7 mouse cellular contexts compared by ENCODE assay signal in the genomic region with DNA sequence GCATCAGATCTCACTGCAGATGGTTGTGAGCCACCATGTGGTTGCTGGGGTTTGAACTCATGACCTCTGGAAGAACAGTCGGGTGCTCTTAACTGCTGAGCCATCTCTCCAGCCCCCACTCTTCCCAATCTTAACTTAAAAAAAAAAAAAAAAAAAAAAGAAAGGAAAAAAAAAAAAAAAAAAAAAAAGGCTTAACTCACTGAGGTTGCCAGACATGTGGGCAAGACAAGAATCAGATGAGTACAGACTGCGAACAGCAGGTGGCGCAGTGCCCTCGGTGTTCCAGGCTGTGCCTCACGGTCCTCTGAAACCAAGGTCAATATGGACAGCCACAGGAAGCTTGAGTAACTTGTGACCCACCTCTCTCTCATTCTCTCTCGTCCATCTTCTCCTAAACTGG. TPM values are rescaled to one million over a fixed set of nuclear protein-coding genes. Genes with fewer than 3 reads are reported as not detected.
DNase-seq lines count a peak whose midpoint lies in the region; ATAC-seq and TF ChIP-seq lines count a peak whose summit lies in the region.

No protein-coding gene starts in this region.

- peak; percentile 95 for ATAC-seq in megakaryocyte-erythroid progenitor cell, adult 5-6 weeks (replicated peaks; ENCODE audit: low FRiP score, low TSS enrichment, poor library complexity, severe bottlenecking)

- intact Hi-C loops in left cerebral cortex, adult 2 months (cut with DNase I) = loop anchor here (1.0 kb wide), 2 partner anchors 43 to 212 kb away; no protein-coding TSS in a partner anchor

- H3K4me3 ChIP-seq in left cerebral cortex, adult 2 months = no peak overlapping the region

- DNase-seq in T-cell, adult 2 months (ENCODE audit: low spot score) = peak; percentile 57
- peak; percentile 73 for DNase-seq in cerebellum, adult 11-12 months
- peak; percentile 53 to 60 for DNase-seq in frontal cortex, postnatal 25 days (ENCODE audit: low spot score in 2 of 2)
- peak; percentile 77 for DNase-seq in hindlimb bud, embryonic 11.5 days (ENCODE audit: extremely low spot score, low read depth, low spot score)
- peak; percentile 55 to 72 for DNase-seq in left cerebral cortex, adult 2 months (ENCODE audit: extremely low spot score in 1 of 2, low spot score in 2 of 2)
- peak; percentile 58 to 73 for DNase-seq in spleen, postnatal 14 days (ENCODE audit: low spot score in 2 of 2)

- H3K27ac ChIP-seq in left cerebral cortex, adult 2 months = no peak overlapping the region

- peak; percentile 55 for TF ChIP-seq CTCF in left cerebral cortex, adult 2 months (IDR thresholded peaks at IDR 0.05)

RNA-seq across cellular contexts. Expression of a gene that starts 25.8 kb away (rescaled TPM):
- 10 to 100 TPM; 18.8 to 21.7 TPM for total RNA-seq in left cerebral cortex, adult 2 months (2021)
- 12.5 and 13.7 TPM in 2 replicates for total RNA-seq in megakaryocyte-erythroid progenitor cell, adult 5-6 weeks (2014; fragmentation: Nextera tagmentation)
- 20.3 and 24.9 TPM in 2 replicates for total RNA-seq in megakaryocyte-erythroid progenitor cell, adult 5-6 weeks (2017)

RNA-seq across cellular contexts. Expression of a gene that starts 48.2 kb away (rescaled TPM):
- total RNA-seq in left cerebral cortex, adult 2 months (2021) = 100 to 1,000 TPM; 223 to 236 TPM
- total RNA-seq in megakaryocyte-erythroid progenitor cell, adult 5-6 weeks (2014; fragmentation: Nextera tagmentation) = 64.9 and 77.2 TPM in 2 replicates
- total RNA-seq in megakaryocyte-erythroid progenitor cell, adult 5-6 weeks (2017) = 88.4 and 108 TPM in 2 replicates

RNA-seq across cellular contexts. Expression of a gene that starts 55.2 kb away (rescaled TPM):
- total RNA-seq in left cerebral cortex, adult 2 months (2021) = 10 to 100 TPM; 34.2 to 39.5 TPM
- 858 and 1,123 TPM in 2 replicates for total RNA-seq in megakaryocyte-erythroid progenitor cell, adult 5-6 weeks (2014; fragmentation: Nextera tagmentation)
- 286 and 317 TPM in 2 replicates for total RNA-seq in megakaryocyte-erythroid progenitor cell, adult 5-6 weeks (2017)

Comparison
In these comparisons a context has a peak if more than half of its experiments do, and no peak if none do; other contexts are left out.
1. RNA of a gene that starts 55.2 kb away (total RNA-seq): 286 to 1,123 TPM in megakaryocyte-erythroid progenitor cell, adult 5-6 weeks; 34.2 to 39.5 TPM in left cerebral cortex, adult 2 months; every median in the first group is over 4 times any median in the second.
2. Peak in every context shown above with its lines, with median percentiles within 50 percentile points of each other: DNase-seq.